Mouse (Mus musculus) WW6 (cell line): ENCODE measurements around the gene Lrig1.
"Not testable (repeated sequence)": the region's sequence is repeated elsewhere in the genome, so short reads cannot be mapped to it uniquely, and the experiment has no call there.

Experiments
- DNase-seq: peaks from one replicate; pipeline ENCODE4 v3.0.0-alpha.2; 2013; ENCODE audit warnings: low read depth, low spot score

The Lrig1 gene

DNA sequence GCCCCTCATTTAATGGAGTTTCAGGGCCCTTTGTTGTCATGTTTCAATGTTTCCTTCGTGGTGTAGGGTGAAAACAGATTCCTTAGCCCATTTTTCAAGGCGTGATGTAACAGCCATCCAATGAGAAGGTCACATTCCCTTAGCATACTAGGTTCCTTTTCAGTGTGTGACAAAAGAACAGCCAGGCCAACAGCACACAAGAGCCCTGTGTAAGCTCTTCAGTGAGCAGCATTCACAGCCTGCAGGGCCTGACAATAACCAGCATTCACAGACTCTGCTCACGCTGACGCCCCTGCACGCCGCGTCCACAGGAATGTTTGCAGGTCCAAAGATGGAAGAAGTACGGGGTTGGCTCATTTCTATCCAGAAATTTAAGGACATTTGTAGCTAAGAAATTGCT lies 122.0 kb downstream of the Lrig1 start:
- no peak for DNase-seq

DNA sequence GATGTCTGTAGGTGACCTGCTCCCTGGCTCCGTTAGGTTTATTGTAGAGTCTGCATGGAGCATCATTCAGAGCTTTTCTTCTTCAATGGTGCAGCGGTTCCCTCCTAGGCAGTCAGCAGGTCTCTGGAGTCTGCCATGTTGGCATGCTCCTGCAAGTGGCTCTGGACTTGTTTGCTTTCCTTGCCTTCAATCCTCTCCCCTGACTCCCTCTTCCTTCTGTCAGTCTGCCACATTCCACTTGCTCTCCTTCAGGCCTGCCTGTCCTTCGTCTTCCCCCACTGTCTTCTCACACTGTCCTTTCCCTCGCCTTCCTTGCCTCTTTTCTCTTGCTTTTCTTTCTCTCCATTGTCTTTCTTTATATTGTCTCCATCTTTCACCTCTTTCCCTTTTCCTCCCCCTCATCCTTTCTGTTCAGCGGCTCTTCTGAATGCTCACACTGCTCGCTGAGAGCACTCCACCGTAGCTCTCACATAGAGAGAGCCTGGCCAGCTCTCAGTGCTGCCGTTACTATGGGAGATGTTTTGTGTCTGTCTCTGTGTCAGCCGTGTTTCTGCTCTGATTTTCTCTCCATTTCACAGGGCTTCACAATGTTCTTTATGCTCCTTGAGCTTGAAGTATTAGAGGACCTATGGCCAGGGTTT lies 124.3 kb downstream of the Lrig1 start:
- no peak for DNase-seq

GRCm38 (mm10) chr6:94568040-94568439 lies 131.9 kb downstream of the Lrig1 start:
- no peak for DNase-seq

GRCm38 (mm10) chr6:94565766-94566165 lies 134.2 kb downstream of the Lrig1 start:
- no peak for DNase-seq

DNA sequence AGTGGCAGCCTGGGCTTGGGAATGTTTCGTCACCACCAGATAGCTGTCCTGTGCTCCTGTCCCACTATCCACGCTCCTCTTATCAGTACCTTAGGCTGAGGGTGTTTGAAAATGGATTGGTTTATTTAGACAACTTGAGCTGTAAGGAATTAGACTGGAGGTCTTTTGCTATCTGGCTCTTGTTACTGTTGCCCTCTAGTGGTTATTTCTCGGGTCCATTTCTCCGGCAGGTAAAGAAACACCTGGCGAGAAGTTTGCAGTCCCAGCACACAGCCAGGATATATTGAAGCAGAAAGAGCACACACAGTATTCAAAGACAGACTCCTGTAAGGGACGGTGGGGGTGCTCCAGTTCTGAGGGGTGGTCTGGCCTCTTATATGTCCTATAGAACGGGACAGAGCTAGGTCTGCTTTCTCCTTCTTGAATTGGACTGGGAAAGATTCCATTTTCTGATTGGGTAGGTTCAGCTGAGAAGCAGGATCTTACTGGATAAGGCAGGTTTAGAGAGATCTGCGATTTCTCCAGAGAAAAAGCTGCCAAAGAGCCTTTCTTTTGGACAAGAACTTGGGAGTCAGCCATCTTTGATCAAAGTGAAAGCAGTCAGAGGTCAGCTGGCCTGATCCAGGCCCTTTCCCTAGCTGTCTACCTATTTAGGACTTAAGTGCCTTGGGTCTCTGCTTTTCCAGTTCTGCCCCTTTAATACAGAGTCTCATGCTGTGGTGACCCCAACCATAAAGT lies 136.6 kb downstream of the Lrig1 start:
- DNase-seq: no peak

DNA sequence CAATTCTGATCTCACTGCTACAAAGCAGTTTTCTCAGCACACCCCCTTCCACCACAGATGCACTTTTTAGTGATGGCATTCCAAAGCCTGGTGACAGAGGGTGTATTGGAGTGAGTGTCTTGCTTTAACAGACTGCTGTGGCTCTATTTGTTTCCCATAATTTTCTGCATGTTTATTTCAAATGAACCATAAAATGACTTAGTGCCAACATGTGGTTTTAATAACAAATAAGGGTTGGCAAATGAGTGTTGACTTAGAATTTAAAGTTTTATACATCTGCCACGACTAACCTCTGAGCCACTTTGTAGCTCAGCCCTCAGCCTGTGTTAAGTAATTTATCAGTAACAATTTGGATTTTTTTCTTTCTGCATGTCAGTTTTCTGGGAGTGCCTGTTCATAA lies 138.6 kb downstream of the Lrig1 start:
- DNase-seq: no peak

GRCm38 (mm10) chr6:94560896-94561295 lies 139.1 kb downstream of the Lrig1 start:
- no peak for DNase-seq

GRCm38 (mm10) chr6:94558603-94559002 lies 141.4 kb downstream of the Lrig1 start:
- not testable (repeated sequence) for DNase-seq
